Mouse (Mus musculus): ENCODE data around the gene Eps15. TPM values are rescaled to one million over a fixed set of nuclear protein-coding genes. Genes with fewer than 3 reads are reported as not detected.

Gene Eps15
- polyA plus RNA-seq, 1 experiment, result 135 TPM

GRCm38 (mm10) chr4:109256791-109257190 lies 23.3 kb upstream of the Eps15 start:
- WGBS, result 79% methylated on average over 6 of the region's 6 CpGs
- H3K27ac ChIP-seq (ENCODE audit: insufficient read depth, low read length), result no peak overlapping the region
- no peaks in the 10 kb centered on the region for H3K4me1 ChIP-seq (ENCODE audit: control insufficient read depth, insufficient read depth, low read length)
- H3K4me3 ChIP-seq (replicated peaks; ENCODE audit: insufficient read depth, low read depth, low read length), result no peak overlapping the region
- no peaks in the 10 kb centered on the region for H3K27me3 ChIP-seq (ENCODE audit: control insufficient read depth, insufficient read depth, low read length)
- TF ChIP-seq CTCF (IDR thresholded peaks at IDR 0.05; ENCODE audit: borderline replicate concordance, insufficient read depth, low read depth, low read length) (no peak), POLR2A (IDR thresholded peaks at IDR 0.05; ENCODE audit: borderline replicate concordance, insufficient read depth, low read length) (no peak)
- DNase-seq, result no peak

- no peak overlapping the region for H3K27ac ChIP-seq (ENCODE audit: insufficient read depth, low read length)
- H3K4me1 ChIP-seq (ENCODE audit: control insufficient read depth, insufficient read depth, low read length), result no peaks in the 10 kb centered on the region
- TF ChIP-seq POLR2A (IDR thresholded peaks at IDR 0.05; ENCODE audit: borderline replicate concordance, insufficient read depth, low read length) (no peak), CTCF (IDR thresholded peaks at IDR 0.05; ENCODE audit: borderline replicate concordance, insufficient read depth, low read depth, low read length) (no peak)
- DNase-seq, result no peak
- no peaks in the 10 kb centered on the region for H3K27me3 ChIP-seq (ENCODE audit: control insufficient read depth, insufficient read depth, low read length)
- H3K4me3 ChIP-seq (replicated peaks; ENCODE audit: insufficient read depth, low read depth, low read length), result no peak overlapping the region
These were observed 22.4 kb upstream of the Eps15 start for GRCm38 (mm10) chr4:109257639-109258038.

- no peak overlapping the region for H3K4me3 ChIP-seq (replicated peaks; ENCODE audit: insufficient read depth, low read depth, low read length)
- H3K27me3 ChIP-seq (ENCODE audit: control insufficient read depth, insufficient read depth, low read length), result no peaks in the 10 kb centered on the region
- DNase-seq, result no peak
- H3K27ac ChIP-seq (ENCODE audit: insufficient read depth, low read length), result no peak overlapping the region
- H3K4me1 ChIP-seq (ENCODE audit: control insufficient read depth, insufficient read depth, low read length), result no peaks in the 10 kb centered on the region
- 82% methylated on average over 6 of the region's 6 CpGs for WGBS
- TF ChIP-seq CTCF (IDR thresholded peaks at IDR 0.05; ENCODE audit: borderline replicate concordance, insufficient read depth, low read depth, low read length) (no peak), POLR2A (IDR thresholded peaks at IDR 0.05; ENCODE audit: borderline replicate concordance, insufficient read depth, low read length) (no peak)
These were observed 18.0 kb upstream of the Eps15 start for GRCm38 (mm10) chr4:109262068-109262467.

GRCm38 (mm10) chr4:109266056-109266455 lies 14.0 kb upstream of the Eps15 start:
- Histone ChIP-seq H3K27me3 (ENCODE audit: control insufficient read depth, insufficient read depth, low read length) (no peaks in the 10 kb centered on the region), H3K27ac (ENCODE audit: insufficient read depth, low read length) (no peak overlapping the region), H3K4me3 (replicated peaks; ENCODE audit: insufficient read depth, low read depth, low read length) (no peak overlapping the region), H3K4me1 (ENCODE audit: control insufficient read depth, insufficient read depth, low read length) (no peaks in the 10 kb centered on the region)
- TF ChIP-seq CTCF (IDR thresholded peaks at IDR 0.05; ENCODE audit: borderline replicate concordance, insufficient read depth, low read depth, low read length) (no peak), POLR2A (IDR thresholded peaks at IDR 0.05; ENCODE audit: borderline replicate concordance, insufficient read depth, low read length) (no peak)
- 65% methylated on average over 3 of the region's 3 CpGs for WGBS
- DNase-seq, result no peak

GRCm38 (mm10) chr4:109266744-109267143 lies 13.3 kb upstream of the Eps15 start:
- no peaks in the 10 kb centered on the region for H3K27me3 ChIP-seq (ENCODE audit: control insufficient read depth, insufficient read depth, low read length)
- no peaks in the 10 kb centered on the region for H3K4me1 ChIP-seq (ENCODE audit: control insufficient read depth, insufficient read depth, low read length)
- no peak overlapping the region for H3K4me3 ChIP-seq (replicated peaks; ENCODE audit: insufficient read depth, low read depth, low read length)
- DNase-seq, result no peak
- WGBS, result 77% methylated on average over 2 of the region's 2 CpGs
- TF ChIP-seq POLR2A (IDR thresholded peaks at IDR 0.05; ENCODE audit: borderline replicate concordance, insufficient read depth, low read length) (no peak), CTCF (IDR thresholded peaks at IDR 0.05; ENCODE audit: borderline replicate concordance, insufficient read depth, low read depth, low read length) (no peak)
- H3K27ac ChIP-seq (ENCODE audit: insufficient read depth, low read length), result no peak overlapping the region

- TF ChIP-seq POLR2A (IDR thresholded peaks at IDR 0.05; ENCODE audit: borderline replicate concordance, insufficient read depth, low read length) (no peak), CTCF (IDR thresholded peaks at IDR 0.05; ENCODE audit: borderline replicate concordance, insufficient read depth, low read depth, low read length) (no peak)
- Histone ChIP-seq H3K4me3 (replicated peaks; ENCODE audit: insufficient read depth, low read depth, low read length) (no peak overlapping the region), H3K4me1 (ENCODE audit: control insufficient read depth, insufficient read depth, low read length) (no peaks in the 10 kb centered on the region), H3K27ac (ENCODE audit: insufficient read depth, low read length) (no peak overlapping the region), H3K27me3 (ENCODE audit: control insufficient read depth, insufficient read depth, low read length) (no peaks in the 10 kb centered on the region)
- DNase-seq, result no peak
- 78% methylated on average over 3 of the region's 3 CpGs for WGBS
These were observed 12.6 kb upstream of the Eps15 start for GRCm38 (mm10) chr4:109267452-109267851.

GRCm38 (mm10) chr4:109268903-109269302 lies 11.2 kb upstream of the Eps15 start:
- DNase-seq, result no peak
- 91% methylated on average over 3 of the region's 3 CpGs for WGBS
- TF ChIP-seq CTCF (IDR thresholded peaks at IDR 0.05; ENCODE audit: borderline replicate concordance, insufficient read depth, low read depth, low read length) (no peak), POLR2A (IDR thresholded peaks at IDR 0.05; ENCODE audit: borderline replicate concordance, insufficient read depth, low read length) (no peak)
- no peaks in the 10 kb centered on the region for H3K4me1 ChIP-seq (ENCODE audit: control insufficient read depth, insufficient read depth, low read length)
- H3K27me3 ChIP-seq (ENCODE audit: control insufficient read depth, insufficient read depth, low read length), result no peaks in the 10 kb centered on the region
- H3K27ac ChIP-seq (ENCODE audit: insufficient read depth, low read length), result no peak overlapping the region
- H3K4me3 ChIP-seq (replicated peaks; ENCODE audit: insufficient read depth, low read depth, low read length), result no peak overlapping the region

GRCm38 (mm10) chr4:109271803-109272202 lies 8.3 kb upstream of the Eps15 start:
- H3K27me3 ChIP-seq (ENCODE audit: control insufficient read depth, insufficient read depth, low read length), result no peaks in the 10 kb centered on the region
- DNase-seq, result no peak
- TF ChIP-seq CTCF (IDR thresholded peaks at IDR 0.05; ENCODE audit: borderline replicate concordance, insufficient read depth, low read depth, low read length) (no peak), POLR2A (IDR thresholded peaks at IDR 0.05; ENCODE audit: borderline replicate concordance, insufficient read depth, low read length) (no peak)
- no peaks in the 10 kb centered on the region for H3K4me1 ChIP-seq (ENCODE audit: control insufficient read depth, insufficient read depth, low read length)
- no peak overlapping the region for H3K4me3 ChIP-seq (replicated peaks; ENCODE audit: insufficient read depth, low read depth, low read length)
- H3K27ac ChIP-seq (ENCODE audit: insufficient read depth, low read length), result no peak overlapping the region
- 95% methylated on average over 4 of the region's 4 CpGs for WGBS

All from cerebellum, adult 2 months (tissue).